Mouse (Mus musculus): ENCODE results near the gene Ndufv3. TPM values are rescaled to one million over a fixed set of nuclear protein-coding genes. Genes with fewer than 3 reads are reported as not detected.
A peak's percentile ranks its signal among the peaks of the same experiment; 100 is the strongest.

Ndufv3 gene
- polyA plus RNA-seq, 1 experiment from 2014 or later: 629 TPM

- WGBS: 84% methylated on average over 11 of the region's 11 CpGs
- no peaks in the 10 kb centered on the region for H3K9me3 ChIP-seq (replicated peaks)
- no peak for ATAC-seq (replicated peaks; ENCODE audit: insufficient number of reproducible peaks, insufficient read depth, low FRiP score, low read depth)
- no peak overlapping the region for H3K4me3 ChIP-seq
- no peak overlapping the region for H3K4me2 ChIP-seq
- H3K36me3 ChIP-seq: no peaks in the 10 kb centered on the region
- peaks cover 18% of the 10 kb centered on the region for H3K4me1 ChIP-seq (replicated peaks)
- H3K9ac ChIP-seq: no peak overlapping the region
- H3K27me3 ChIP-seq: no peaks in the 10 kb centered on the region
- H3K27ac ChIP-seq: no peak overlapping the region
Observed at GRCm38 (mm10) chr17:31559021-31559789, 39.3 kb downstream of the Ndufv3 start.

- no peaks in the 10 kb centered on the region for H3K36me3 ChIP-seq
- H3K4me3 ChIP-seq: peak overlapping the region; percentile 59
- H3K4me1 ChIP-seq (replicated peaks): peaks cover 32% of the 10 kb centered on the region
- WGBS: 18% methylated on average over 12 of the region's 12 CpGs
- H3K9ac ChIP-seq: peak overlapping the region; percentile 73
- ATAC-seq (replicated peaks; ENCODE audit: insufficient number of reproducible peaks, insufficient read depth, low FRiP score, low read depth): no peak
- peak overlapping the region; percentile 76 for H3K4me2 ChIP-seq
- no peaks in the 10 kb centered on the region for H3K9me3 ChIP-seq (replicated peaks)
- H3K27ac ChIP-seq: peak overlapping the region; percentile 94
- H3K27me3 ChIP-seq: no peaks in the 10 kb centered on the region
Observed at GRCm38 (mm10) chr17:31563632-31564014, 43.7 kb downstream of the Ndufv3 start.

DNA sequence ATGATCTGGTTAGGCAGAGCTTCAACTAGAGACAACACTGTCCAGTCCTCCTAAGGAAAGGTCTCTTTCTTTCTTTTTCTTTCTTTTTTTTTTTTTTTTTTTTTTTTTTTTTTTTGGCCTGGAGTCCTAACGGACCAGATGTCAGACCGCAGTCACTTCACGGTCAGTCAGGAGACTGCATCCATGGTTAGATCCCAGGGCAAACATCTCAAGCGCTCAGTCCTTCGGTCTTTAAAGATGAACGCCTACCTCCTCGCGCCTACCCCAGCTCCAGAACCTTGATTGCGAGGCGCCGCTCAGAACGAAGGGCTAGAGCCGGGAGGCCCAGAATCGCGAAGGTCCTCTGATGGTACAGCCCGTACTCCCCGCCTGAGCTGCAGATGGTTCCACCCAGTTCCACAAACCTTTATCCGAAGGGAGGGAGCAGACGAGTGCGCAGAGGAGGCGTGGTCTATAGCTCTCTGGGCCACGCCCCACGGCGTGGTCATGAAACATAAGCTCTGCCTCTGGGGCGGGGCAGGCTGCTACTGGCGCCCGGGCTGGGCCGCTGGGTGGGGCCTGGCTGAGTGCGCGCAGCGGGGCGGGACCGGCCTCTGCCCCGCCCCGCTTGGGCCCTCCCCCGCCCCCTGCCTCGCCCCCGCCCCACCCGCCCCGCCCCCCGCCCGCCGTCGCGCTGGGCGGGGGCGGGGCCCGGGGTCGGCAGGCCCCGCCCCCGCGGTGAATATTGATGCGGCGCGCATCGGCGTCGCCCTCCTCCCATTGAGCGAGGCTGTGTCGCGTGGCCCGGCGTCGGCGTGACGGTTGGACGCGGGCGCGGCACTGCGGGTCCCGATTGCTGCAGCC is 44.3 kb downstream of the Ndufv3 start, which contains the start of gene Pknox1:
Gene Pknox1 (plus strand): TSS at position 720 of the 843 bp plus-strand sequence.
- H3K4me2 ChIP-seq: peak within 1 kb of the TSS; percentile 77
- no peaks in the 10 kb centered on the region for H3K36me3 ChIP-seq
- WGBS: under 1% methylated on average over 33 of the region's 72 CpGs
- ATAC-seq (replicated peaks; ENCODE audit: insufficient number of reproducible peaks, insufficient read depth, low FRiP score, low read depth): peak; percentile 95
- peak within 1 kb of the TSS; percentile 84 for H3K4me3 ChIP-seq
- H3K9ac ChIP-seq: peak within 1 kb of the TSS; percentile 85
- H3K27ac ChIP-seq: peak within 1 kb of the TSS; percentile 99
- no peaks in the 10 kb centered on the region for H3K9me3 ChIP-seq (replicated peaks)
- H3K4me1 ChIP-seq (replicated peaks): peaks cover 35% of the 10 kb centered on the region
- no peaks in the 10 kb centered on the region for H3K27me3 ChIP-seq

DNA sequence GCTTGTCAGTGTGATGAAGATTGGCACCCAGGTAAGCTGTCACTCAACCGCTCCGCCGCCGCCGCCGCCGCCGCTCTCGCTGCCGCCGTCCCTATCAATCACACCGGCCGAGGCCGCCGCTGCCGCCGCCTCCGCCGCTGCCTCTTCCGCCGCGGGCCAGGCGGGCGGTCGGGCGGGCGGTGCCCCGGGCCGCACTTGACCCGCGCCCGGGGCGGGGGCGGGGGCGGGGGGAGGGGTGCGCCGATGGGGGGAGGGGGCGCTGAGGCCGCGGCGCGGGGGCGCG is 44.9 kb downstream of the Ndufv3 start:
- peak overlapping the region; percentile 77 for H3K4me2 ChIP-seq
- peak overlapping the region; percentile 85 for H3K9ac ChIP-seq
- WGBS: under 1% methylated on average over 44 of the region's 44 CpGs
- peaks cover 40% of the 10 kb centered on the region for H3K4me1 ChIP-seq (replicated peaks)
- no peak for ATAC-seq (replicated peaks; ENCODE audit: insufficient number of reproducible peaks, insufficient read depth, low FRiP score, low read depth)
- no peaks in the 10 kb centered on the region for H3K27me3 ChIP-seq
- H3K36me3 ChIP-seq: no peaks in the 10 kb centered on the region
- peak overlapping the region; percentile 99 for H3K27ac ChIP-seq
- peak overlapping the region; percentile 84 for H3K4me3 ChIP-seq
- H3K9me3 ChIP-seq (replicated peaks): no peaks in the 10 kb centered on the region

- ATAC-seq (replicated peaks; ENCODE audit: insufficient number of reproducible peaks, insufficient read depth, low FRiP score, low read depth): peak; percentile 38
- Histone ChIP-seq H3K9me3 (replicated peaks) (no peaks in the 10 kb centered on the region), H3K36me3 (no peaks in the 10 kb centered on the region), H3K9ac (peak overlapping the region; percentile 85), H3K27me3 (no peaks in the 10 kb centered on the region), H3K4me2 (peak overlapping the region; percentile 77), H3K4me1 (replicated peaks) (peaks cover 42% of the 10 kb centered on the region), H3K27ac (peak overlapping the region; percentile 99), H3K4me3 (peak overlapping the region; percentile 84)
- under 1% methylated on average over 78 of the region's 88 CpGs for WGBS
Observed at GRCm38 (mm10) chr17:31565141-31566056, 45.5 kb downstream of the Ndufv3 start.

DNA sequence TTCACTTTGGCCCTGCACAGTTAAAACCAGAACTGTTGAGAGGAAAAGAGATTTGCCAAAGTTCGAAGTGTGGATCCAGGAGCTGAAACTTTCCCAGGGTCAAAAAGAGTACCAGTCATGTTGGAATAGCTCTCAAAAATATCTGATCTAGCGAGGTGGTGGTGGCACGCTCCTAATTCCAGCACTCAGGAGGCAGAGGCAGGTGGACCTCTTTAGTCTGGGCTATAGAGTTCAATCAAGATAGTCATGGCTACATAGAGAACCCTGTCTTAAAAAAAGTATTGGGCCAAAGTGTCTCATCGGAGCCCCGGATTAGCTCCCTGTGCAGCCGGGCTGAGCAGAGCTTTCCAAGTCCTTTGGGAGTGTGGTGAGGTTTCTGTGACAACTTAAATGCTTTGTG is 46.4 kb downstream of the Ndufv3 start:
- H3K9me3 ChIP-seq (replicated peaks): no peaks in the 10 kb centered on the region
- peak overlapping the region; percentile 99; the same call in 1 of the 2 replicates for H3K27ac ChIP-seq
- peak overlapping the region; percentile 85 for H3K9ac ChIP-seq
- H3K4me1 ChIP-seq (replicated peaks): peaks cover 47% of the 10 kb centered on the region
- WGBS: 57% methylated on average over 6 of the region's 6 CpGs
- peak overlapping the region; percentile 77 for H3K4me2 ChIP-seq
- H3K36me3 ChIP-seq: no peaks in the 10 kb centered on the region
- ATAC-seq (replicated peaks; ENCODE audit: insufficient number of reproducible peaks, insufficient read depth, low FRiP score, low read depth): no peak
- peak overlapping the region; percentile 84 for H3K4me3 ChIP-seq
- H3K27me3 ChIP-seq: no peaks in the 10 kb centered on the region

DNA sequence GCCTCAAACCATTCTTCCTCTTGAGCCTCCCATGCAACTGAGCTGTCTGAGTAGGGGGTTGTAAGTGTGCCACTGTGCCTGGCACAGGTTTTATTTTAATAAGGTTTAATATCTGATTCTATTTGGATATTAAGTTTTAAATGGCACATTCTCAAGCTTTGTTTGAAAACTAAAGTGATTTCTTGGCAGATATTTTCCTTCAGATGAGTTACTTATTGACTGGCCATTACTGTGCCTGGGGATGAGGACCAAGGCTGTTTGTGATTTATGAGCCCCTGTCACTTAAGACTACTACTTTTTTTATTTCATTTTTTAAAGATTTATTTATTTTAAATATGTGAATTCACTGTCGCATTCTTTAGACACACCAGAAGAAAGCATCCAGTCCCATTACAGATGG is 49.8 kb downstream of the Ndufv3 start:
- Histone ChIP-seq H3K9me3 (replicated peaks) (no peaks in the 10 kb centered on the region), H3K27ac (peak overlapping the region; percentile 22; the same call in 1 of the 2 replicates), H3K4me2 (no peak overlapping the region), H3K9ac (no peak overlapping the region), H3K27me3 (no peaks in the 10 kb centered on the region), H3K4me1 (replicated peaks) (peaks cover 46% of the 10 kb centered on the region), H3K36me3 (no peaks in the 10 kb centered on the region), H3K4me3 (no peak overlapping the region)
- 91% methylated on average over 1 of the region's 1 CpGs for WGBS
- no peak for ATAC-seq (replicated peaks; ENCODE audit: insufficient number of reproducible peaks, insufficient read depth, low FRiP score, low read depth)

DNA sequence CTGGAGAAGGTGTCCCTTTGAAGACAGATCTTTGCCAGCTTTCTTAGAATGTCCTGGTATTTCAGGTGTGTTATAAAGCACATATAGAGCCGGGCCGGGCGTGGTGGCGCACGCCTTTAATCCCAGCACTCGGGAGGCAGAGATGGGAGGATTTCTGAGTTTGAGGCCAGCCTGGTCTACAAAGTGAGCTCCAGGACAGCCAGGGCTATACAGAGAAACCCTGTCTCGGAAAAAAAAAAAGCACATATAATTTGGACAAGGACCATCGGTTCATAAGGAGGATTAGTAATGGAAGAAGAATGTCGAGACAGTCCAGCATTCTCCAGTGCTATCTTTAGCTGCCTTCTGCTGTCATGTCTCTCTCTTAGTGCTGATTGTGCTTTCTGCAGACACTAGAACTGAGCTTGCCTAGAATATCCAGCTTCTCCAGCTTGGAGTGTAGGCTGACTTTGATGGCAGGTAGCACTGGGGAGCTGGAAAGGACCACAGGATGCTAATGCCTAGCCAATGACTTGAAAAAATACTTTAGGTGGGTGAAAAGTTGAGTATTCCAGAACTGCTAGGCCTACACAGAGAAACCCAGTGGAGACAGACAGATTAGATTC is 50.5 kb downstream of the Ndufv3 start:
- no peak overlapping the region for H3K4me2 ChIP-seq
- peak overlapping the region; percentile 22 for H3K27ac ChIP-seq
- no peaks in the 10 kb centered on the region for H3K27me3 ChIP-seq
- H3K36me3 ChIP-seq: no peaks in the 10 kb centered on the region
- H3K4me1 ChIP-seq (replicated peaks): peaks cover 51% of the 10 kb centered on the region
- H3K9ac ChIP-seq: no peak overlapping the region
- no peak overlapping the region for H3K4me3 ChIP-seq
- peak; percentile 75 for ATAC-seq (replicated peaks; ENCODE audit: insufficient number of reproducible peaks, insufficient read depth, low FRiP score, low read depth)
- 65% methylated on average over 9 of the region's 9 CpGs for WGBS
- H3K9me3 ChIP-seq (replicated peaks): no peaks in the 10 kb centered on the region

GRCm38 (mm10) chr17:31571689-31572088 is 51.8 kb downstream of the Ndufv3 start:
- peaks cover 48% of the 10 kb centered on the region for H3K4me1 ChIP-seq (replicated peaks)

GRCm38 (mm10) chr17:31574662-31575061 is 54.7 kb downstream of the Ndufv3 start:
- H3K4me3 ChIP-seq: no peak overlapping the region
- no peaks in the 10 kb centered on the region for H3K9me3 ChIP-seq (replicated peaks)
- no peaks in the 10 kb centered on the region for H3K27me3 ChIP-seq
- peaks cover 27% of the 10 kb centered on the region for H3K4me1 ChIP-seq (replicated peaks)
- 59% methylated on average over 7 of the region's 7 CpGs for WGBS
- H3K27ac ChIP-seq: no peak overlapping the region
- no peak overlapping the region for H3K9ac ChIP-seq
- H3K4me2 ChIP-seq: no peak overlapping the region
- no peaks in the 10 kb centered on the region for H3K36me3 ChIP-seq
- ATAC-seq (replicated peaks; ENCODE audit: insufficient number of reproducible peaks, insufficient read depth, low FRiP score, low read depth): no peak

More at GRCm38 (mm10) chr17:31571689-31572088, 51.8 kb downstream of the Ndufv3 start:
- no peak overlapping the region for H3K9ac ChIP-seq
- no peak for ATAC-seq (replicated peaks; ENCODE audit: insufficient number of reproducible peaks, insufficient read depth, low FRiP score, low read depth)
- H3K27me3 ChIP-seq: no peaks in the 10 kb centered on the region
- no peak overlapping the region for H3K4me3 ChIP-seq
- H3K36me3 ChIP-seq: no peaks in the 10 kb centered on the region
- 85% methylated on average over 5 of the region's 5 CpGs for WGBS
- no peaks in the 10 kb centered on the region for H3K9me3 ChIP-seq (replicated peaks)
- H3K4me2 ChIP-seq: no peak overlapping the region
- H3K27ac ChIP-seq: no peak overlapping the region
